ENCODE assay signal across 9 mouse cellular contexts in the genomic region with DNA sequence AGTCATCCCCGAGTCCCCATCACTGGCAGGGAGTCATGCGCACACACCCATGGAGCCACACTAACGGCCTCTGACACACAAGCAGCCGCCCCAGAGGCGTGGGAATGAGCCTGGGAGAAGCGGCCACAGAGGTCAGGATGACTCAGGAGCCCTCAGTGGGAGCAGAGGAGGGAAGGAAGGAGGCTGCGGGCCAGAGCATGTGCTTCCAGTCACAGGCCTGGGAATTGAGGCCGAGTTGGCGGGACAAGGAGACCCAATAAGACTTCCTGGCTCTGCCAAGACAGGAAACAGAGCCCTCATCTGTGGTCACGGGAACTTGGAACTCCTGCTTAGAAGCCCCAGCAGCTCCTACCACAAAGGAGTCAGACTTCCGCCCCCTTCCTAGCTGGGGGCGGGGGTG. TPM values are rescaled to one million over a fixed set of nuclear protein-coding genes. Genes with fewer than 3 reads are reported as not detected.
DNase-seq lines count a peak whose midpoint lies in the region; ATAC-seq and TF ChIP-seq lines count a peak whose summit lies in the region.
"Had no signal": no experiment of that assay in that cellular context is flagged by ENCODE, and none has a peak within 500 bp of the region (broad histone marks: within the 10 kb centered on the region; RNA-seq: fewer than 3 reads in every experiment).

No protein-coding gene starts in this region.

- H3K27me3 ChIP-seq in heart, embryonic 11.5 days (ENCODE audit: control insufficient read depth, insufficient read depth, low read length): no peaks in the 10 kb centered on the region; the same call in 1 of the 2 replicates
- H3K27me3 ChIP-seq: embryonic facial prominence, embryonic 13.5 days had no signal

- TF ChIP-seq POLR2A in brain, embryonic 14.5 days (IDR thresholded peaks at IDR 0.05; ENCODE audit: borderline replicate concordance, extremely low read depth, insufficient read depth, insufficient read length, poor library complexity, severe bottlenecking): no peak

- peak; percentile 100 for DNase-seq in heart, adult 11 months
- DNase-seq in brain, embryonic 14.5 days (ENCODE audit: low read depth): peak; percentile 15
- peak; percentile 89 for DNase-seq in heart, postnatal 25 days (ENCODE audit: low spot score)
- DNase-seq in lung, postnatal 25 days (ENCODE audit: low spot score): peak; percentile 52
- DNase-seq in layer of hippocampus, adult 8-10 months (ENCODE audit: low spot score in 2 of 2): no peak
- DNase-seq in spleen, postnatal 4 days (ENCODE audit: low spot score in 2 of 2): no peak

- no peak overlapping the region for H3K9ac ChIP-seq in heart, embryonic 11.5 days (ENCODE audit: low read depth, low read length)
- H3K9ac ChIP-seq: embryonic facial prominence, embryonic 13.5 days had no signal

- no peak for ATAC-seq in heart, embryonic 11.5 days (replicated peaks; ENCODE audit: insufficient number of reproducible peaks, low FRiP score, low TSS enrichment)
- ATAC-seq in frontal cortex, adult (ENCODE audit: low TSS enrichment): no peak; the same call in 1 of the 2 replicates

- H3K4me3 ChIP-seq in heart, embryonic 11.5 days (ENCODE audit: low read depth, low read length): no peak overlapping the region
- H3K4me3 ChIP-seq: embryonic facial prominence, embryonic 13.5 days had no signal

- no peaks in the 10 kb centered on the region for H3K36me3 ChIP-seq in heart, embryonic 11.5 days (ENCODE audit: control insufficient read depth, insufficient read depth, low read length)
- H3K36me3 ChIP-seq: embryonic facial prominence, embryonic 13.5 days had no signal

- no peaks in the 10 kb centered on the region for H3K4me1 ChIP-seq in heart, embryonic 11.5 days (ENCODE audit: control insufficient read depth, insufficient read depth, low read length)

- no peak overlapping the region for H3K27ac ChIP-seq in heart, embryonic 11.5 days (ENCODE audit: low read depth, low read length)
- H3K27ac ChIP-seq: embryonic facial prominence, embryonic 13.5 days had no signal

- WGBS in heart, embryonic 11.5 days (ENCODE audit: insufficient replicate concordance): 49% methylated on average over 12 of the region's 12 CpGs

- TF ChIP-seq CTCF in brain, embryonic 14.5 days (IDR thresholded peaks at IDR 0.05; ENCODE audit: borderline replicate concordance, extremely low read depth, insufficient read depth, insufficient read length): no peak

- H3K4me2 ChIP-seq in heart, embryonic 11.5 days: no peak overlapping the region
- H3K4me2 ChIP-seq: embryonic facial prominence, embryonic 13.5 days had no signal

- H3K9me3 ChIP-seq in heart, embryonic 11.5 days (replicated peaks; ENCODE audit: control insufficient read depth, low read length): no peaks in the 10 kb centered on the region
- H3K9me3 ChIP-seq: embryonic facial prominence, embryonic 13.5 days had no signal

- intact Hi-C loops in heart, postnatal 25 days (cut with DNase I): no loop called here

RNA-seq across cellular contexts. Expression of gene Olfm2, which starts 14.7 kb away (rescaled TPM):
- polyA plus RNA-seq in heart, embryonic 11.5 days (2014; fragmentation: Nextera tagmentation; extraction: Ambion mirVana): 1.4 and 2.3 TPM in 2 replicates
- polyA plus RNA-seq in brain, embryonic 14.5 days (2012; rRNA removed): 139 and 162 TPM in 2 replicates
- total RNA-seq in heart, postnatal 25 days (2021): under 1 TPM in 1 of 2 experiments, not detected in 1; 0.18 TPM
- total RNA-seq in layer of hippocampus, adult 8-10 months (2022): 10 to 100 TPM; 45.9 to 52.3 (median 47.0) TPM

RNA-seq across cellular contexts. Expression of gene Col5a3, which starts 54.1 kb away (rescaled TPM):
- polyA plus RNA-seq in heart, embryonic 11.5 days (2014; fragmentation: Nextera tagmentation; extraction: Ambion mirVana): 0.04 TPM in 1 of 2 replicates, not detected in the other
- 0.85 and 1.2 TPM in 2 replicates for polyA plus RNA-seq in brain, embryonic 14.5 days (2012; rRNA removed)
- 10 to 100 TPM; 26.1 to 30.2 TPM for total RNA-seq in heart, postnatal 25 days (2021)
- total RNA-seq in layer of hippocampus, adult 8-10 months (2022): 1 to 10 TPM; 1.2 to 2.9 (median 2.3) TPM

RNA-seq across cellular contexts. Expression of gene Rdh8, which starts 57.5 kb away (rescaled TPM):
- not detected in 2 replicates for polyA plus RNA-seq in heart, embryonic 11.5 days (2014; fragmentation: Nextera tagmentation; extraction: Ambion mirVana)
- polyA plus RNA-seq in brain, embryonic 14.5 days (2012; rRNA removed): not detected in 2 replicates
- total RNA-seq in heart, postnatal 25 days (2021): not detected
- total RNA-seq in layer of hippocampus, adult 8-10 months (2022): not detected
- polyA plus RNA-seq: embryonic facial prominence, embryonic 13.5 days had no signal

Comparison
In these comparisons a context has a peak if more than half of its experiments do, and no peak if none do; other contexts are left out.
1. DNase-seq: peak in heart, adult 11 months (single experiment), brain, embryonic 14.5 days (single experiment), heart, postnatal 25 days (single experiment) and lung, postnatal 25 days (single experiment); none in layer of hippocampus, adult 8-10 months (0 of 2) and spleen, postnatal 4 days (0 of 2).
2. RNA of gene Olfm2, which starts 14.7 kb away (total RNA-seq): 45.9 to 52.3 TPM in layer of hippocampus, adult 8-10 months; 0.18 TPM in heart, postnatal 25 days; every median in the first group is over 10 times any median in the second.
3. RNA of gene Col5a3, which starts 54.1 kb away (total RNA-seq): 26.1 to 30.2 TPM in heart, postnatal 25 days; 1.2 to 2.9 TPM in layer of hippocampus, adult 8-10 months; every median in the first group is over 4 times any median in the second.